Mouse (Mus musculus) bone marrow, adult 2 months (tissue): ENCODE data around the gene Fnip2.

ENCODE experiments used
- CTCF ChIP-seq: fragments of 200-500 bp; IDR thresholded peaks from 2 replicates; pipeline ENCODE4 v1.5.1; 2011; ENCODE audit warnings: low read length, control low read depth; ENCODE audit not compliant: control insufficient read depth, insufficient read depth
- POLR2A ChIP-seq: fragments of 200-500 bp; IDR thresholded peaks from 2 replicates; pipeline ENCODE4 v1.6.1; 2011; ENCODE audit warnings: low read depth, mild to moderate bottlenecking, control low read depth, low read length, borderline replicate concordance; ENCODE audit not compliant: control insufficient read depth

GRCm38 (mm10) chr3:79516958-79517357, 50.6 kb downstream of the Fnip2 start:
- TF ChIP-seq POLR2A (no peak), CTCF (no peak)
